In genomic region chr1:57911561-57911960, GRCm38 (mm10) we compare ENCODE assay signal across 26 mouse cellular contexts.
"Had no signal": no experiment of that assay in that cellular context is flagged by ENCODE, and none has a peak within 500 bp of the region (broad histone marks: within the 10 kb centered on the region; RNA-seq: fewer than 3 reads in every experiment).

No protein-coding gene starts in this region.

- H3K9me3 ChIP-seq: heart, embryonic 13.5 days; heart, embryonic 15.5 days; hindbrain, embryonic 13.5 days; hindbrain, embryonic 15.5 days; intestine, embryonic 15.5 days; limb, embryonic 10.5 days; limb, embryonic 12.5 days; liver, embryonic 13.5 days had no signal

- DNase-seq: gastrocnemius, postnatal 14 days; gastrocnemius, postnatal 36 days; heart, adult 11 months; heart, adult 2 months; heart, postnatal 14 days; heart, postnatal 36 days; kidney, adult 18-20 months; kidney, adult 8-10 months; kidney, postnatal 10 days; kidney, postnatal 25 days; kidney, postnatal 4 days; liver; liver, embryonic 13.5 days had no signal

- ATAC-seq: inflammation-experienced regulatory T-cells, adult 6 months; intestine, embryonic 15.5 days; intestine, postnatal 0 days had no signal

- H3K27me3 ChIP-seq: heart, embryonic 13.5 days; heart, embryonic 15.5 days; hindbrain, embryonic 13.5 days; hindbrain, embryonic 15.5 days; intestine, embryonic 15.5 days; limb, embryonic 12.5 days; liver, embryonic 13.5 days had no signal

- H3K4me2 ChIP-seq: heart, embryonic 11.5 days; heart, embryonic 13.5 days; heart, embryonic 15.5 days; hindbrain, embryonic 13.5 days; hindbrain, embryonic 15.5 days; intestine, embryonic 15.5 days; limb, embryonic 12.5 days; liver, embryonic 11.5 days; liver, embryonic 13.5 days had no signal

- H3K27ac ChIP-seq: heart, adult 2 months; heart, embryonic 13.5 days; heart, embryonic 15.5 days; hindbrain, embryonic 13.5 days; hindbrain, embryonic 15.5 days; intestine, embryonic 15.5 days; layer of hippocampus, adult 2 months; left cerebral cortex, adult 2 months; limb, embryonic 10.5 days; limb, embryonic 12.5 days; liver, embryonic 13.5 days had no signal

- H3K4me3 ChIP-seq: heart, adult 2 months; heart, embryonic 13.5 days; heart, embryonic 15.5 days; hindbrain, embryonic 13.5 days; hindbrain, embryonic 15.5 days; intestine, embryonic 15.5 days; layer of hippocampus, adult 2 months; left cerebral cortex, adult 2 months; limb, embryonic 10.5 days; limb, embryonic 12.5 days; liver, embryonic 13.5 days had no signal

- H3K9ac ChIP-seq: heart, embryonic 13.5 days; heart, embryonic 15.5 days; hindbrain, embryonic 13.5 days; hindbrain, embryonic 15.5 days; intestine, embryonic 15.5 days; limb, embryonic 12.5 days; liver, embryonic 13.5 days had no signal

- H3K36me3 ChIP-seq: hindbrain, embryonic 15.5 days; limb, embryonic 10.5 days; limb, embryonic 12.5 days; liver, embryonic 13.5 days had no signal

- H3K4me1 ChIP-seq: heart, embryonic 13.5 days; heart, embryonic 15.5 days; hindbrain, embryonic 13.5 days; intestine, embryonic 15.5 days; liver, embryonic 13.5 days had no signal
